Mouse (Mus musculus): ENCODE measurements at regions not wholly inside any gene's neighbourhood (a gene's known extent, or its start where the extent isn't known, plus 50 kb on each side); places are given as distances from the start of the nearest gene placed in this dataset.

GRCm38 (mm10) chr13:97453469-97453868 is 212.6 kb downstream of the Enc1 start:
- no peak for DNase-seq (ENCODE audit: low spot score in 2 of 2)

GRCm38 (mm10) chr13:97453090-97453430 is 212.2 kb downstream of the Enc1 start:
- no peak for DNase-seq (ENCODE audit: low spot score in 2 of 2)

DNA sequence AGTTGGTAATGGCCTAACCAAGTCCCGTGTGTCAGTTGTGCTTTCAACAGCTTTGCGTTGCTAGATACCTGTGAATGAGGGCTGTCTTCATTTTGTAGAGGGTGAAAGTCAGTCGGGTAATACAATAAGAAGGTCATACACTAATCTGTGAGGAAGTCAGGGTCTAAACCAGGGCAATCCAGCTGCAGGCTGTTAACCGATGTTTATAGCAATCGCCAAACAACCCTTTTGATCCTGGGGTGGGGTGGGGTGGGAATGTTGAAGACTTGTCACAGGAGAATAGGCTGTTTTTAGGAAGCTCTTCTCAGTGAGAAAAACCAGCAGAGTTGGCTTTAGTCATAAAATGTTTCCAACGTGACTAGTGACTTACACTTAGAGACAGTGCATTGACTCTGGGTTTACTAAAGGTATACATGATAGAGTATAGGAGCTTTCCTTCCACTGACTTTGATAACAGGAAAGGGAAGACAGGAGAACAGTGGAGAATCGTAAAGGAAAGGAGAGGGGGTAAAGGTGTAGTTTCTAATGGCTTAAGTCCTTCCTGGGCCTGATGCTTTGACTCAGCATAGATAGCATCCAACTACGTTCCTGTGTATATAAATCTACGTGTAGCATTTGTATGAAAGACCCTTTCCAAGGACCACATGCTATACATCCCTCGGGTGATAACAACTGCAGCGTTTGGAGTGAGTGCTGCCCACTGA is 211.6 kb downstream of the Enc1 start:
- DNase-seq (ENCODE audit: low spot score in 2 of 2): no peak

GRCm38 (mm10) chr13:97451276-97451675 is 210.4 kb downstream of the Enc1 start:
- DNase-seq (ENCODE audit: low spot score in 2 of 2): peak; percentile 60 to 78

DNA sequence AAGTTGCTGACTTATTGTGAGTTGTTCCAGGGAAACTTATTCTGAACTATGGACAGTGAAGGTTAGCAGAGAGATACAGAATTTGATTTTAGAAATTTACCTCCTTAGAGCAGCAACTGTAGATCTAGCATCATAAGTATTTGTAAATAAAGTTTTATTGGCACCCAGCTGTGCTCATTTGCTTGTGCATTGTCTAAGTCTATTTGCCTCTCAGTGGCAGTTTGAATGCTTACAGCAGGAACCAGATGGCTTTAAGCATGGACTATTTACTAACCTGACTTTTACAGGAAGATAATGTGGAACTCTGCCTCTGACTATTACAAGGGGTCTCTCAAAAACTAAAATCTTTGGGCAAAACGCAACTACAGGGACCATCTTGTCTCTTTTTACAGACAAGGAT is 207.2 kb downstream of the Enc1 start:
- no peak for DNase-seq (ENCODE audit: low spot score in 2 of 2)

- DNase-seq (ENCODE audit: low spot score in 2 of 2): no peak
Observed at GRCm38 (mm10) chr13:97443731-97444428, 203.0 kb downstream of the Enc1 start.

DNA sequence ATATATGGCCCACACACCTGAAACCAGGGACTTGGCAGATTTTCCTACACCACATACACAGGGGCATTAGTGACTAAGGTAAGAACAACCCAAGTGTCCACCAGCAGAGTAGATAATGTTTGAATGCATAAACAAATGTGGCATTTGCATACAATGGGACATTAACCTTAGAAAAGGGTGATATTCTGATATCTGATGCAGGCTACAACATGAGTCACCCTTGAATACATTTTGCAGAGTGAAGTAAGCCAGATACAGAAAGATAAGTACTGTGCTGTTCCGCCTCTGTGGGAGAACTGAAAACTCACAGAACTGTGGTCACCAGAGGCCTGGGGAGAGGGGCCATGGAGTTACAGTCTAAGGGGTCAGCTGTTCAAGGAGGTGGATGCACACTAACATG is 201.9 kb downstream of the Enc1 start:
- DNase-seq (ENCODE audit: low spot score in 2 of 2): no peak

DNA sequence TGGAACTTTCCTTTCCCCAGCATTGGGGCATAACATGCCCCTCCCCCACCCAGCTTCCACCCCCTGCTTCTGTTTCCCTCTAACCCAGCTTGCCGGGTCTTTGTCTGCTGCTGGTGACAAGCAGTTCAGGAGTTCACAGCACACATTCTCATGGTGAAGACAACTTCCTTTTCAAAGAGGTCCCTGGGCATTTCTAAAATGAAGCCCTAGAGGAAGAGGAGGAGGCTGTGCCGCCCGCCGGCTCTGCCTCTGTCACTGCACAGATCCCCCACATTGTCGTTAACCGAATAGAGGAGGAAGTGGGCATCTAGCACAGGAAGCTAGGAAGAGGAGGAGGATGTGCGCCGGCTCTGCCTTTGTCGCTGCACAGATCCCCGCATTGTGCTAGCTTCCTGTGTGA is 201.4 kb downstream of the Enc1 start:
- DNase-seq (ENCODE audit: low spot score in 2 of 2): peak in 1 of 2 experiments; percentile 41

GRCm38 (mm10) chr13:97441803-97442202 is 200.9 kb downstream of the Enc1 start:
- DNase-seq (ENCODE audit: low spot score in 2 of 2): no peak

GRCm38 (mm10) chr13:97439216-97439979 is 198.5 kb downstream of the Enc1 start:
- no peak for DNase-seq (ENCODE audit: low spot score in 2 of 2)

- no peak for DNase-seq (ENCODE audit: low spot score in 2 of 2)
Observed at GRCm38 (mm10) chr13:97438692-97439091, 197.8 kb downstream of the Enc1 start.

DNA sequence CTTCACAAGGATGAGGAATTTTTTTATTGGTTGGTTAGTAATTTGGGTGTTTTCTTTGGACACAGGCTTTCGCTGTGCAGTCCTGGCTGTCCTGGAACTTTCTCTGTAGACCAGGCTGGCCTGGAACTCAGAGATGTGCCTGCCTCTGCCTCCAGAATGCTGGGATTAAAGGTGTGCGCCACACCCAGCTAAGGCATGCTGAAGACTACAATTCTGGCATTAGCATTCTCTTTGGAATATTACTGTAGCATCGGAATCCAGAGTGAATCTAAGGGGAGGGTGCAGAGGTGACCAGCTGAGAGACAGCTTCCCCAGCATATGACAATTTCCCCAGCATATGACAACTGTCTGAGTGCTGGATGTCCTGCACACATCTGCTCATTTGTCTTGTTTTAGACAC is 197.4 kb downstream of the Enc1 start:
- DNase-seq (ENCODE audit: low spot score in 2 of 2): no peak

- no peak for DNase-seq (ENCODE audit: low spot score in 2 of 2)
Observed at GRCm38 (mm10) chr13:97436719-97437350, 195.9 kb downstream of the Enc1 start.

DNA sequence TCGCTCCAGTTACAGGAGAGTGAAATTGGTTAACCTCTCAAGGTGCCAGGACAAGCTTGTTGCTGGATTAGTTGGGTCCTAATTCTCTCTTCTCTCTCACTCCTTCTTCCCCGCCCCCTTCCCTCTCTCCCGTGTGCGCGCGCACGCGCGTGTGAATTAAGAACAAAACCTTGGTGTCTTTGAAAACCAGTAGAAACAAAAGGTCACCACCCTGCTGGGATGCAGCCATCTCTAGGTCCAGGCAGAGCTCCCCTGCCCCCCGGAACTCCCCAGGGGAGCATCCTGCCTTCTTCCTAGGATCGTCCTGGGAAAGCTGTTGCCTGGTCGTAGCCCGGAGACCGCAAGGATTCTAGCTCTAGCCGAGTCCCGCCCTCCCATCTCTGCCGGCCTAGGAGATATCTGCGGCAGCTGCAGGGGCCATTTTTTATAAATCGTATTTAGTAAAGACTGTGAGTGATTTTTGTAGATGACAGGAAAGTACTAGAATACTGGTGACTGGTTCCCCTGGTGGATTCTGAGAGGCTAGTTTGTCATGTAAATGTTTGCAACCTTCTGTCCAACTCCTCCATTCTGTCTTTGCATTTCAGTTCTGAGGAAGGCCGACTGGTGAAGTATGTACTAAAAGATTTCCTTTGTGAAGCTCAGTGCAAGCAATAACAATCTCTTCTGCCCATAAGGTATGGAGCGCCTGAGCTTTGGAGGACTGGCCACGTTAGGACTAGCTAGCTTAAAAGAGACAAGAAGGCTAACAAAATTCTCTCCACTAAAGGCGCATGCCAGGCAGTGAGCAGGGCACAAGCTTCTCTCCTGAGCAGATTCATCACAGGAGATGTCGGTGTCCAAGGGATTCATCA is 195.2 kb downstream of the Enc1 start:
- DNase-seq (ENCODE audit: low spot score in 2 of 2): no peak

- no peak for DNase-seq (ENCODE audit: low spot score in 2 of 2)
Observed at GRCm38 (mm10) chr13:97434961-97435864, 194.3 kb downstream of the Enc1 start.

- DNase-seq (ENCODE audit: low spot score in 2 of 2): no peak
Observed at GRCm38 (mm10) chr13:97434167-97434566, 193.3 kb downstream of the Enc1 start.

DNA sequence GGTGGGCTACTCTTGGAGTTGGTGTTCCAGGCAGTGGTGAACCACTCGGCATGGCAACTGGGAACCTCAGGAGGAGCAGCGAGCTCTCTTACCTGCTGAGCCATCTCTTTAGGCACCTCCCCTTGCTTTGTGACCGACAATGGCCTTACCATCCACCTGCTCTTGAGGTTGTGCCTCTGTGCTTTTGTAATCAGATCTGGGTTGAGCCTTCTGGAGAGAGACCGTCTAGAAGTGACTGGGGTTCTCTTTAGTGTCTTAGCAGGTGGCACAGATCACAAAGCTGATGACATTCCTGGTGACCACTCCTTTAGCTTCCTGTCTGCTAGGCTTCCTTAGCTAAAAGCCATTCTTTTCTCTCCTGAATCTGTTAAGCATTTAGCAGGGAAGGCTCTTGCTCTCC is 191.7 kb downstream of the Enc1 start:
- DNase-seq (ENCODE audit: low spot score in 2 of 2): no peak

DNA sequence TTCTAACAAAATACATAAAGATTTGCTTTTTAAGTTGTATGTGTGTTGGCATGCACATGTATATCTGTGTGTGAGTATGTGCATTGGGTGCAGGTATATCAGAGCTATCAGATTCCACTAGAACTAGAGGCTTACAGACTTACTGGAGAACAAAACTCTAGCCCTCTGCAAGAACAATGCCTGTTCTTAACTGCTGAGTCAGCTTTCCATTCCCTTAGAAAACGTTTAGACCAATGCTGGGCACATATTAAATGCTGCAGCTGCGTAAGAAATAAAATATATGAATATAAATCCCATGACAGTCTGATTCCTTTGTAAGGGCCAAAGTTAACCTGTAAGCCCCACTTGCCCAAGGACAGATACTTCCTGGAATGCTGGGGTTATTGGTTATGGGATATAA is 190.0 kb downstream of the Enc1 start:
- no peak for DNase-seq (ENCODE audit: low spot score in 2 of 2)

GRCm38 (mm10) chr13:97428163-97428562 is 187.3 kb downstream of the Enc1 start:
- no peak for DNase-seq (ENCODE audit: low spot score in 2 of 2)

- no peak for DNase-seq (ENCODE audit: low spot score in 2 of 2)
Observed at GRCm38 (mm10) chr13:97427537-97427936, 186.6 kb downstream of the Enc1 start.

Measured in right cerebral cortex, postnatal 36 days (tissue).